Mouse (Mus musculus) lung, postnatal 0 days (tissue): ENCODE measurements around the gene Olfr516. TPM values are rescaled to one million over a fixed set of nuclear protein-coding genes. Genes with fewer than 3 reads are reported as not detected.

Experiments used
- ATAC-seq: fragments of 200-750 bp; cut with Nextera tagmentation; 2 replicates; pipeline ENCODE4 v1.8.0; 2017; ENCODE audit warnings: moderate library complexity
- DNase-seq: peaks from one replicate; pipeline ENCODE4 v3.0.0-alpha.2; 2016; ENCODE audit warnings: low spot score
- H3K27ac ChIP-seq: fragments of 300-500 bp; sonication (generic); 2 replicates; pipeline ENCODE4 v1.5.1; 2014; ENCODE audit warnings: antibody characterized with exemption, mild to moderate bottlenecking, low read length, mixed read lengths
- H3K27me3 ChIP-seq: fragments of 300-500 bp; sonication (generic); replicated peaks from 2 replicates; pipeline ENCODE4 v1.6.1; 2014; ENCODE audit warnings: low read length, mixed read lengths; ENCODE audit not compliant: insufficient read depth
- H3K36me3 ChIP-seq: fragments of 300-500 bp; sonication (generic); 2 replicates; pipeline ENCODE4 v1.6.1; 2014; ENCODE audit warnings: low read length, mixed read lengths; ENCODE audit not compliant: insufficient read depth
- H3K4me1 ChIP-seq: fragments of 300-500 bp; sonication (generic); 2 replicates; pipeline ENCODE4 v1.6.1; 2014; ENCODE audit warnings: antibody characterized with exemption, low read depth, low read length, mixed read lengths; ENCODE audit not compliant: insufficient read depth
- H3K4me2 ChIP-seq: fragments of 300-500 bp; sonication (generic); replicated peaks from 2 replicates; pipeline ENCODE4 v1.6.1; 2014; ENCODE audit warnings: low read depth, mild to moderate bottlenecking, low read length, moderate library complexity, mixed read lengths
- H3K4me3 ChIP-seq: fragments of 300-500 bp; sonication (generic); 2 replicates; pipeline ENCODE4 v1.5.1; 2014; ENCODE audit warnings: low read depth, low read length
- H3K9ac ChIP-seq: fragments of 300-500 bp; sonication (generic); replicated peaks from 2 replicates; pipeline ENCODE4 v1.6.1; 2014; ENCODE audit warnings: low read depth, mild to moderate bottlenecking
- H3K9me3 ChIP-seq: fragments of 300-500 bp; sonication (generic); 2 replicates; pipeline ENCODE4 v1.6.1; 2016; ENCODE audit warnings: low read length, mixed read lengths
- CTCF ChIP-seq: IDR thresholded peaks from 2 replicates; pipeline ENCODE4 v1.5.1; 2016; ENCODE audit warnings: antibody characterized with exemption, mild to moderate bottlenecking
- EP300 ChIP-seq: IDR thresholded peaks from 2 replicates; pipeline ENCODE4 v1.6.1; 2016; ENCODE audit warnings: antibody characterized with exemption, mild to moderate bottlenecking, control low read depth
- WGBS: fragments of 180-500 bp; shearing (Covaris S2); extraction: QIAGEN DNeasy Blood & Tissue Kit; methylation state at CpG from one replicate; pipeline ENCODE4 v1.1.7; 2014; 5-methylcytosine and 5-hydroxymethylcytosine counted together
- polyA plus RNA-seq: library from polyadenylated mRNA; unstranded; fragments of >200 nt; fragmentation: Nextera tagmentation; extraction: Ambion mirVana; gene quantifications from 2 replicates; pipeline ENCODE4 v1.2.1, GENCODE M21; 2015

Olfr516 gene
- polyA plus RNA-seq, 1 experiment from 2014 or later, result not detected

GRCm38 (mm10) chr7:108797205-108797933 lies 53.0 kb downstream of the Olfr516 start:
- WGBS, result 35% methylated on average over 1 of the region's 1 CpGs
- no peak for ATAC-seq

More at GRCm38 (mm10) chr7:108797205-108797933, 53.0 kb downstream of the Olfr516 start:
- no peak overlapping the region for H3K27ac ChIP-seq
- no peaks in the 10 kb centered on the region for H3K27me3 ChIP-seq
- H3K4me3 ChIP-seq, result no peak overlapping the region
- no peak overlapping the region for H3K9ac ChIP-seq
- H3K4me2 ChIP-seq, result no peak overlapping the region
- DNase-seq, result no peak
- no peaks in the 10 kb centered on the region for H3K36me3 ChIP-seq
- no peaks in the 10 kb centered on the region for H3K9me3 ChIP-seq
- no peaks in the 10 kb centered on the region for H3K4me1 ChIP-seq
- TF ChIP-seq EP300, result no peak
- no peak for TF ChIP-seq CTCF

Other genes starting within 250 kb of the Olfr516 start
- gene Olfr506, start 239.7 kb downstream of the Olfr516 start, polyA plus RNA-seq, result not detected in 2 replicates
- gene Olfr507, start 228.7 kb downstream of the Olfr516 start, polyA plus RNA-seq, result not detected in 2 replicates
- gene Olfr508, start 220.5 kb downstream of the Olfr516 start, polyA plus RNA-seq, result not detected in 2 replicates
- gene Olfr509, start 198.6 kb downstream of the Olfr516 start, polyA plus RNA-seq, result not detected in 2 replicates
- not detected in 2 replicates for gene Olfr510, start 184.1 kb downstream of the Olfr516 start, polyA plus RNA-seq
- not detected in 2 replicates for gene Olfr512, start 137.2 kb downstream of the Olfr516 start, polyA plus RNA-seq
- not detected in 2 replicates for gene Olfr513, start 99.6 kb downstream of the Olfr516 start, polyA plus RNA-seq
- not detected in 2 replicates for gene Olfr514, start 24.5 kb downstream of the Olfr516 start, polyA plus RNA-seq
- not detected in 2 replicates for gene Olfr517, start 21.9 kb upstream of the Olfr516 start, polyA plus RNA-seq
- not detected in 2 replicates for gene Olfr518, start 34.5 kb upstream of the Olfr516 start, polyA plus RNA-seq
- gene Olfr519, start 43.9 kb upstream of the Olfr516 start, polyA plus RNA-seq, result not detected in 2 replicates
- gene Nlrp10, start 79.6 kb upstream of the Olfr516 start, polyA plus RNA-seq, result 0.27 and 0.31 TPM in 2 replicates
- gene Eif3f, start 83.9 kb upstream of the Olfr516 start, polyA plus RNA-seq, result 80.1 and 83.6 TPM in 2 replicates
- 0.29 and 0.38 TPM in 2 replicates for gene Tub, start 99.8 kb upstream of the Olfr516 start, polyA plus RNA-seq
- 0.58 and 0.83 TPM in 2 replicates for gene Ric3, start 232.8 kb upstream of the Olfr516 start, polyA plus RNA-seq